Mouse (Mus musculus) olfactory bulb, adult 2 months (tissue): ENCODE data around the gene 1700013G24Rik. TPM values are rescaled to one million over a fixed set of nuclear protein-coding genes. Genes with fewer than 3 reads are reported as not detected.

Experiments used
- H3K27ac ChIP-seq: fragments of 200-500 bp; 2 replicates; pipeline ENCODE4 v1.5.1; 2012; ENCODE audit warnings: low read depth, low read length; ENCODE audit not compliant: insufficient read depth
- H3K4me1 ChIP-seq: fragments of 200-500 bp; 2 replicates; pipeline ENCODE4 v1.6.1; 2012; ENCODE audit warnings: low read length; ENCODE audit not compliant: control insufficient read depth, insufficient read depth
- H3K4me3 ChIP-seq: fragments of 200-500 bp; 2 replicates; pipeline ENCODE4 v1.5.1; 2012; ENCODE audit warnings: mild to moderate bottlenecking, low read depth, low read length, moderate library complexity; ENCODE audit not compliant: insufficient read depth
- CTCF ChIP-seq: fragments of 200-500 bp; IDR thresholded peaks from 2 replicates; pipeline ENCODE4 v1.5.1; 2012; ENCODE audit warnings: low read depth, mild to moderate bottlenecking, low read length, moderate library complexity; ENCODE audit not compliant: insufficient read depth
- POLR2A ChIP-seq: fragments of 200-500 bp; IDR thresholded peaks from 2 replicates; pipeline ENCODE4 v1.6.1; 2012; ENCODE audit warnings: mild to moderate bottlenecking, low read depth, low read length, moderate library complexity; ENCODE audit not compliant: insufficient read depth
- WGBS: fragments of 180-500 bp; shearing (Covaris S2); methylation state at CpG from one replicate; pipeline ENCODE4 v1.1.7; 2018; 5-methylcytosine and 5-hydroxymethylcytosine counted together
- polyA plus RNA-seq: library from polyadenylated mRNA; stranded (reverse); fragments of >200 nt; gene quantifications from 2 replicates; pipeline ENCODE4 v1.2.4, GENCODE M21; 2012; ENCODE audit warnings: low replicate concordance; ENCODE audit not compliant: missing spikeins, insufficient read depth, insufficient read length

1700013G24Rik gene
- polyA plus RNA-seq, 1 experiment = not detected

- H3K4me3 ChIP-seq = no peak overlapping the region
- no peak overlapping the region for H3K27ac ChIP-seq
- TF ChIP-seq CTCF = no peak
- TF ChIP-seq POLR2A = no peak
- WGBS = 85% methylated on average over 9 of the region's 9 CpGs
- H3K4me1 ChIP-seq = peaks cover 13% of the 10 kb centered on the region
Measured at GRCm38 (mm10) chr4:137470701-137471317, 17.7 kb downstream of the 1700013G24Rik start.

DNA sequence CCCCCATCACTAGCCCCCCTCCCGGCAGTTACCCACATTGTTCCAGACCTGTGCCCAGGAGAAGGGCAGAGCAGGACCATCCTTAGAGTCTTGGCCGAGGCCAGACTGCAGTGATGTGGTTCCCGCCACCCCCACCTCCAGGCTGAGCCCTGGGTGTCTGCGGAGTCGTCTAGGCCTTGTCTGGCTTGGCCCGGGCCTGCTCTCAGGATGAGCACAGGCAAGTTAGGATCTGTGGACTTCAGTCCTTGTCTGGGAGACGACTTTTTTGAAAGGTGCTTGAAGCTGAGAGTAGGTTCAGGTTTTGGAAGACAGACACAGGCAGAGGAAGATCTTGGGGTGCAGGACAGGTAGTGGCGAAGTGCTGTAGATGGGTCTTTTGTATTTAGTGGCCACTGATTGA, 18.2 kb downstream of the 1700013G24Rik start:
- H3K27ac ChIP-seq = no peak overlapping the region
- peaks cover 15% of the 10 kb centered on the region for H3K4me1 ChIP-seq
- H3K4me3 ChIP-seq = no peak overlapping the region
- TF ChIP-seq POLR2A (no peak), CTCF (no peak)
- WGBS = 83% methylated on average over 8 of the region's 8 CpGs

GRCm38 (mm10) chr4:137473240-137473639, 20.2 kb downstream of the 1700013G24Rik start:
- H3K27ac ChIP-seq = no peak overlapping the region
- peaks cover 22% of the 10 kb centered on the region for H3K4me1 ChIP-seq
- TF ChIP-seq CTCF (no peak), POLR2A (no peak)
- 93% methylated on average over 8 of the region's 8 CpGs for WGBS
- no peak overlapping the region for H3K4me3 ChIP-seq

DNA sequence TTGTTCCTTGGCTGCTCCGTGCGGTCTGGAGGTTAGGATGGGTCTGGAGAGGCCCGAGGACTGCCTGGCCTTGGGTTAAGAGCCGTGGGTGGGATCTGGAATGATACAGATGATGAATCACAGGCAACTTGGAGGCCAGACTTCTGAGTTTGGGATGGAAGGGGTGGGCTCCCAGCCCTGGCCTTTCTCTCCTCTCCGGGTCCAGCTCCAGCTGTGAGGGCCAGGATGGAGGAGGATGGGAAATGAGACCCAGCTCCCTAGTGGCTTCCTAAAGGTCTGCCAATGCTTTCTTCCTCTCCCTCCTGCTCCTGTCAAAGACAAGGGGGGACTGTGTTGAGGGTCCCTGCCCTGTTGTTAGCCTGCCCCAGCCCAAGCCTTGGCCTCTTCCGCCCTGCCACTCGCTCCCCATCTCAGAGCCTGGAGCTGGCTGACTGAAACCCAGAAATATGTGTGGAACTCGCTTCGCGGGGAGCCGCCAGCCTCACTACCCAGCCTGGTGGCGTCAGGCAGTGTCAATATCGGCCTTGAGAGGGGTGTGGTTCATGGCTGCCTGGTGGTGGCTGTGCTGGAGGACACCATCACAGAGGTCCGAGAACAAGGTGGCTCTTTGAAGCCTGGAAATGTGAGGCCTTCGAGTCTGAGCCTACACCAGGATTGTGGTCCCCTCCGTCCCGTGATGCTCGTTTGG, 20.8 kb downstream of the 1700013G24Rik start:
- Histone ChIP-seq H3K4me3 (no peak overlapping the region), H3K27ac (no peak overlapping the region), H3K4me1 (peaks cover 16% of the 10 kb centered on the region)
- TF ChIP-seq POLR2A (no peak), CTCF (no peak)
- WGBS = 84% methylated on average over 18 of the region's 18 CpGs

- Histone ChIP-seq H3K4me1 (peaks cover 15% of the 10 kb centered on the region), H3K27ac (no peak overlapping the region), H3K4me3 (no peak overlapping the region)
- TF ChIP-seq POLR2A (no peak), CTCF (no peak)
- WGBS = 93% methylated on average over 7 of the region's 7 CpGs
Measured at GRCm38 (mm10) chr4:137474694-137475093, 21.6 kb downstream of the 1700013G24Rik start.

DNA sequence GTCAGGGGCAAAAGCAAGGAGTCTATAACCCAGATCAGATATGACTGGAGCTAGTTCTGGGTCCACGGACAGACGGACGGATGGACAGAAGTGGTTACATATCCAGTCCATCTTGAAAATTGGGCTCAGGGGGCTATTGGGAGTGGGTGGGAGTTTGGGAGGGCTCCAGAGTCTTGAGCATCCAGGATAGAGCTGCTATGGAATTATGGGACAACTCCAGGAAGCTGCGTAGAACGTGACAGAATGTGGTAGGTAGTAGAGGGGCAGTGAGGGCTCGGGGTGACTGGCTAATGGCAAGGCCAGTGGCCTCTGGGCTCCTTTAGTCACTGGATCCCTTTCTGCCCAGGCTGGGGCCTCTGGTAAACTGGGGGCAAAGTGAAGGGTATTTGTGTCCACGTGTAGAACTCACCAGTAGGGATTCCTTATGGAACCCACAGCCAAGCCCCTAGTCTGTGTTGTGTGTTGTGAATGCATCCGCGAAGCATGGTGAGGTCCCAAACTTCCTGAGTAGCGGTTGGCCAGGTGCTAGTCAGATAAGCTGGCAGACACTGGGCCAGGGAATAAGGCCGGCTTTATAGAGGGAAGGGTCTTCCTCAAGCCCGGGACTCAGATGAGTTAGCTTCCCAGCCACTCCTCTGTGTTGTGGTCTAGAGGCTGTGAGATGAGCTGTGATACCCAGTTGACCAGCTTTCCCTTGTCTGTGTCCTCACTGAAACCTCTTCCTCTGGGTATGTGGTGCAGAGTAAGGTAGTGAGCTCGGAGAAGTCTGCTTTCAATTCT, 22.4 kb downstream of the 1700013G24Rik start:
- Histone ChIP-seq H3K4me1 (peaks cover 15% of the 10 kb centered on the region), H3K4me3 (no peak overlapping the region), H3K27ac (no peak overlapping the region)
- no peak for TF ChIP-seq CTCF
- TF ChIP-seq POLR2A = no peak
- WGBS = 91% methylated on average over 13 of the region's 13 CpGs

DNA sequence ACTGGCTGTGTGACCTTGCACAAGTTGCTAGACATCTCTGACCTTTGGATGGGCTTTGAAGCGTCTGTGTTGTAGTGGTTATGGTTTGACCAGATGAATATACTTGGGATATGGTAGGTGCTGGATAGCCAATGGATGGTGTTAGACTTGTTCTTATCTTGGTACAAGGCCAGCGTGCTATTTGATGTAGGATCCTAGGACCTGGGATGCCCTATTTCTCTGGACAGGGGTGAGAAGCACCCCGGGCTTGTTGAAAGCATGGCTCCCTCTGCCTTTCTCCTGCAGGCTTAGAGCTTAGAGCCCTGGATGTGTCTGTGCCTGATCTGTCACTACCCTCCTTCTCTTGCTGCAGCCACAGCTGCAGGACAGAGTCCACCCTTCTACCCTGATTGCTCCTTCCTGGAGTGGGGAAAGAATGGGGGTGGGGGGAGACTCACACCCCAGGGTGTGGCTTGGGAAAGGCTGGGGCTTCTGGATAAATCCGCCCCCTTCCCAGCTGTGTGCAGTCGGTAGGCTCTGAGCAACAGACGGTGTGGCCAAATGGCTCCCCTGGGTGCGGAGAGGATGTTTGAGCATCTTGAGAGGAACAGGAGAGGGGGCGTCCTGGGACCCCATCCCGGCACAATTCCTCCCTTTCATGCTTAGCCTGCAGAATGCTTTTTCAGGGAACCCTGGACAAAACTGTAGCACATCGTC, 23.1 kb downstream of the 1700013G24Rik start:
- Histone ChIP-seq H3K4me1 (peaks cover 20% of the 10 kb centered on the region), H3K4me3 (no peak overlapping the region), H3K27ac (no peak overlapping the region)
- TF ChIP-seq POLR2A (no peak), CTCF (no peak)
- 49% methylated on average over 10 of the region's 10 CpGs for WGBS

DNA sequence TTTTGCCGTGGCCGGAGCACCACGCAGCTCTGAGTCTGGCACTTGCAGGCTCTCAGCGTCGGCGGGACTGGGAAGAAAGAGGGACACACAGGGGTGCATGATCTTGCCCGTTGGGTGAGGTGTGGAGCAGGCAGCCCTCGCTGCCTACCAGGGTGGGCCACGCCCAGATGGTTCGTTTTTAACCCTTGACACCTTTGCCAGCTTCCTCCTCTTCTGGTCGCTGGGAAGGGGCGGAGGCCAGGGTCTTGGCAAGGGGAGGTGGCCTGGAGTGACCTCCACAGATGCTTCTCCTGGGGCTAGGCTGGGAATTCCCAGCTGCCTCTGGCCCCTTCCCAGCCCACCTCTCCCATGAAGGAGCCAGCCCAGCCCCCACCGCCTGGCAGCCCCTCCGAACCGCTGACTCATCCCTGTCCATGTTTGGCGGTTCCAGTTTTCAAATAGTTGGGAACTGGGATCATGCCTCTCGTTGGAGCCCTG, 23.7 kb downstream of the 1700013G24Rik start:
- Histone ChIP-seq H3K4me3 (no peak overlapping the region), H3K4me1 (peaks cover 23% of the 10 kb centered on the region), H3K27ac (no peak overlapping the region)
- TF ChIP-seq CTCF (no peak), POLR2A (no peak)
- 31% methylated on average over 17 of the region's 17 CpGs for WGBS

- TF ChIP-seq POLR2A (no peak), CTCF (no peak)
- WGBS = 77% methylated on average over 6 of the region's 6 CpGs
Measured at GRCm38 (mm10) chr4:137477611-137478010, 24.5 kb downstream of the 1700013G24Rik start.

More at GRCm38 (mm10) chr4:137477611-137478010, 24.5 kb downstream of the 1700013G24Rik start:
- H3K4me3 ChIP-seq = no peak overlapping the region
- peaks cover 23% of the 10 kb centered on the region for H3K4me1 ChIP-seq
- H3K27ac ChIP-seq = no peak overlapping the region
